Mouse (Mus musculus) left cerebral cortex, postnatal 25 days (tissue): ENCODE data around the gene Reep3. TPM values are rescaled to one million over a fixed set of nuclear protein-coding genes. Genes with fewer than 3 reads are reported as not detected.
A peak's percentile ranks its signal among the peaks of the same experiment; 100 is the strongest.
"Not testable (repeated sequence)": the region's sequence is repeated elsewhere in the genome, so short reads cannot be mapped to it uniquely, and the experiment has no call there.

Experiments
- DNase-seq, 2 experiments: peaks; one replicate each; pipeline ENCODE4 v3.0.0; 2022; ENCODE audit warnings: low spot score in 2 of 2, mixed read lengths in 1 of 2
- intact Hi-C: fragments of 180-260 bp; cut with DNase I; formaldehyde crosslinking; loops from one replicate; pipeline ENCODE4 v1.15.1; 2025
- total RNA-seq, 2 experiments: library from RNA; stranded (reverse); gene quantifications; 2 replicates each; pipeline ENCODE4 v1.2.3; 2021

Reep3 gene
- total RNA-seq, 2 experiments from 2014 or later, result 18.9 to 21.3 TPM

DNA sequence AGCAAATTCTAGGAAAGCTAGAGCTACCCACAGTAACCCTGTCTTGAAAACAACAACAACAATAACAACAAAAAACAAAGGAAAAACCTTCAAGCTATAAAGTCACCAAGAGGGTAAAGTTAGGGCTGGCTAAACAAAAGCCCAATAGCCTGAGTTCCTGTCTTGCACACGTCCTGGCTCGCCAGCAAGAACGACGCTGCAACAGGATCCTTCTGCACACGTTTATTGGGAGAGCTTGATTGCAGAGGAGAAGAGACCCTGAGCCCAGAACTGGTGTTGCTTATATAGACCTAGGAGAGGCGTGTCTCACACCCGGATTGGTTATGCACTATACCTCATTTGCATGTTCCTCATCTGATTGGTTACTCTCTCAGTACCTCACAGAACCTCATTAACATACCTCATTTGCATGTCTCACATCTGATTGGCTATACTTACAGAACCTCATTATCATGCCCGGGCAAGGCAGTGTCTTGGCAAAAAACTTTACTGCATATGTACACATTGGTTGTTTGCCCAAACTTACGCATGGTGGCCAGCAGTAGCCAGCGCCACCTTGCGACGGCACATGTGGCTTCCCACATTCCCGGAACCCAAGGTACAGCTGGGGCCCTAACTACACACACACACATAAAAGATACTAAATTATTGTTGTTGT is 95.7 kb downstream of the Reep3 start:
- intact Hi-C loops, result loop anchor here (5.0 kb wide), 1 partner anchor 121 kb away; no protein-coding TSS in a partner anchor
- DNase-seq, result not testable (repeated sequence)

GRCm38 (mm10) chr10:67000136-67000535 is 96.6 kb downstream of the Reep3 start:
- DNase-seq, result no peak
- intact Hi-C loops, result loop anchor here (5.0 kb wide), 1 partner anchor 122 kb away; no protein-coding TSS in a partner anchor

DNA sequence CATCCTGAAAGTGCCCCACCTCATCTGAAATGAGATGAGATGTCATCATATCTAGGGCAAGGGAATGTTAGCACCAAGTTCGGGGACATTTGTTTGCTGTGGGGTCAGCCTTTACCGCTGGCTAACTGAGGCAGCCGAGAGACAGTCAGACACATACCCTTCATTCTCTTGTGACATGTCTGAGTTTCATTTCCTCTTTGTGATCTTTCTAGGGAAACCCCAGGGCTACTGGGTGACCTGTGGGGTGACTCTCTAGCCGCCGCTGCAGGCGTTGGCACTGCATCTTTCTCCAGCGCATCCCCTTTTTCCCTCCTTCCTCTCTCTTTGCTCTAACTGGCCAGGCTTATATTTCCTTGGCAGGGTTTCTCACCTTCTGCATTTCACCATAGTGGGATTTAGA is 98.0 kb downstream of the Reep3 start:
- intact Hi-C loops, result no loop called here
- DNase-seq, result no peak

DNA sequence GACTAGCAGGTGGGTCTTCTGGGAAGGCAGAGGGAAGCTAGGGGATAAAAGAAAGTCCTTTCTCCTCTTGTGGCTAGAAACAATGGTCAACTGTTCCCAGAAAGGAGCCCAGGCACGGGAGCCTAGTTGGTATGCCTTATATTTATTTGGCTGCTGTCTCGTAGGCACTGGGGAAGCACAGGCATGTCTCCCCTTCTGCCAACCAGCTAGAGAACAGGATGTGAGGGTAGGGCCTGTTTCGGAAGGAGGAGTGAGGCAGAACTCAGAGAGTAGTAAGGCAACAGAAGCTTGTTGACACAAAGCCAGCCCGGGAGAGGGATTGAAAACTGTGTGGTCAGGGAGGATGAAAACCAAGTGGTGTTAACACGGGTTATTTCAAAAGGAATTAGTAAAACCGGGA is 101.6 kb downstream of the Reep3 start:
- DNase-seq, result no peak
- intact Hi-C loops, result no loop called here

DNA sequence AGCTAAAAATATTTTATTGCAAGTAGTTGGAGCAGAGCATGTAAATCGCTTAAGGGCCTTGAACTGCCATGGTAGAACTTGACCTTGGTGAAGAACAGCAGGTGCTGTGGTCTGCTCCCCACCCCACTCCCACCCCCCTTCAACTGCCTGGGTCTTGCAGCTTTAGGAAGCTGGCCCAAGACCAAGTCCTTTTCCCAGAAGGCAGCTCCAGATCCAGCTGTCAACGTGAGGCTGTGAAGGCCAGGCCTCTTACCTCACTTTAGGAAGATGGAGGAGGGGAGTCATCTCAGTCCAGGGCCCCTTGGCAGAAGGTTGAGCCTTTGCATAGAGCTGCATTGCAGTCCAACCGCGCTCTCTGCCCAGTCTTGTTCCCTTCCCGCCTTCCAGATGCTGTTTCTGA is 102.3 kb downstream of the Reep3 start:
- intact Hi-C loops, result no loop called here
- DNase-seq, result no peak

- no peak for DNase-seq
- intact Hi-C loops, result no loop called here
Observed at GRCm38 (mm10) chr10:66992591-66992990, 104.2 kb downstream of the Reep3 start.

- intact Hi-C loops, result no loop called here
- no peak for DNase-seq
Observed at GRCm38 (mm10) chr10:66990506-66990905, 106.2 kb downstream of the Reep3 start.

DNA sequence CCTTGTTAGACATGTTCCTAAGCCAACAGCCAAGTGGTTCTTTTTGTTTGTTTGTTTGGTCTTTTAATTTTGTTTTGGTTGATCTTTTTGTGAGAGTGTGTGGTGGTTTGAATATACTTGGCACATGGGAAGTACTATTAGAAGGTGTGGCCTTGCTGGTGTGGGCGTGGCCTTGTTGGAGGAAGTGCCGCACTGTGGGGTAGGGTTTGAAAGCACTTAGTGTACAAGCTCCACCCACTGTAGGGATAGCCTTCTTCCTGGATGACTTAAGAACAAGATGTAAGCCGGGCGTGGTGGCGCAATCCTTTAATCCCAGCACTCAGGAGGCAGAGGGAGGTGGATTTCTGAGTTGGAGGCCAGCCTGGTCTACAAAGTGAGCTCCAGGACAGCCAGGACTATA is 113.7 kb downstream of the Reep3 start:
- intact Hi-C loops, result no loop called here
- DNase-seq, result no peak

GRCm38 (mm10) chr10:66978215-66978614 is 118.5 kb downstream of the Reep3 start:
- DNase-seq, result no peak
- intact Hi-C loops, result no loop called here

DNA sequence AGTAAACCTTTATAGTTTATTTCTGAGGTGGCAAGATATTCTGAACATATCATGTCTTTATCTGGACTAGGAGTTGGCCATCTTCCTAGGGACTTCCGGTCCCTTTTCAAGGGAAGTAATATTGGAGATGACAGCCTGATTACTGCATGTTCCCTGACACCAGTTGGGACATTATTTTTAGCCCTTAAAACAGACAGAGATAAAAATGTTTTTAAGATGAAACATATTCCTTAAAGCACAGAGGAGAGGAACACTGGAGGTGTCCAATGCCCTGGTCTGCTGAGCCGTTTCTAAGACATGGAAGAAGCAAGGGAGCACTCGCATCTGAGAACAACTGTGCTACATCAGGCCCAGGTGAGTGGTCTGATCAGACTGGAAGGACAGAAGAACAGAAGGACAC is 119.7 kb downstream of the Reep3 start:
- peak in 1 of 2 experiments; percentile 39 for DNase-seq

GRCm38 (mm10) chr10:66975451-66975850 is 121.3 kb downstream of the Reep3 start:
- intact Hi-C loops, result no loop called here
- no peak for DNase-seq

More for the DNA sequence above, 119.7 kb downstream of the Reep3 start:
- intact Hi-C loops, result no loop called here

- DNase-seq, result no peak
Observed at GRCm38 (mm10) chr10:66974417-66974816, 122.3 kb downstream of the Reep3 start.

DNA sequence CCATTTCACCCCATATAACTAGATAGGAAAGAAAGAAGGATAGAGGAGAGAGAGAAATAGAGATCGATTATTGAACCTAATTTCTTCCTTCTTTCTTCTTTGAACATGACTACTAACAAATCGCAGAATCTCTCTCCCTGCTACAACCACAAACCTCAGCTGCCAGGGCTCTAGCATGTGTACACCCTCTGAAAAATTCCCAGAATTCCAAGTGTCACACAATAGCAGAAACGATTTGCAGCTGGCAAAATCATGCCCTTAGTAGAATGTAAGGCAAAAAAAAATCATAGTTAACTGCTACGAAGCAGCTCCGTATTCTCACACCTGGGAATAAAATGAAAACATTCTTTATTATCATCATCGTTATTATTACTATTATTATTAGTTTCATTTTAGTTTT is 122.9 kb downstream of the Reep3 start:
- DNase-seq, result no peak
- intact Hi-C loops, result no loop called here

More at GRCm38 (mm10) chr10:66974417-66974816, 122.3 kb downstream of the Reep3 start:
- intact Hi-C loops, result no loop called here

- DNase-seq, result no peak
- intact Hi-C loops, result no loop called here
Observed at GRCm38 (mm10) chr10:66973274-66973673, 123.5 kb downstream of the Reep3 start.

DNA sequence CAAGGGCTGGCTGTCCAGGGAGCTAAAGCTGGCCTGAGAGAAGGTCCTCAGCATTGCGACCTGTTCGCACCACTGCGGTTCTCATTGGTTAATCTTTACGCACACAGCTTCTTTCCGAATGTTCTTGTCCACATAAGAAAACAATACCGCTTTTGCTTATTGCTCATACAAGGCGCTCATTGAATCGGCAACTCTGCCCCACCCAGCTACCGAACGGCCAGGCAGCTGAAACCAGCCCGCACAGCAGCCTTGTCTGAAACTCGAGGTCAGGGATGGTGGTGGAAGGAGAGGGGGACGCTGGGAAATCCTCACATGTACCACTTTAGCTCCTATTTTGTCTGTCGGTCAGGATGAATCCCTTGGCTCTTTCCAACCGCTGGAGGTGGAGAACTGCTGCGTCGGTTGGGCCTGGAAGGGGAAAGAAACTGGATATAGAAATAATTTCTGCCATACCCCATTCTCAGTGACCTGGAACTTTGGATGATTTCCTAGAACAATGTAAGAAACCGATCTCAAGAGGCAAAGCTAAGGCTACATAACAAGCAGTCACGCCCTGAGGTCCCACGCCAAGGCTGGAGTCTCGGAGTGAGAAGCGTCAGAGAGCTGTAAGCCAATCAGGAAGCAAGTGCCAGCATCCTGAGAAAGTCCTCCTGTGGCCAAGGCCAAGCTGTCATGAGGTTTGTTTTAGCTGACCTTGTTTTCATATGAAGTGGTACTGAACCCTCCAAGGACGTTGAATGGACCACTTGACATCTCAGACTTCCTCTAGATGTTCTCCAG is 126.2 kb downstream of the Reep3 start:
- DNase-seq, result no peak
- intact Hi-C loops, result no loop called here

DNA sequence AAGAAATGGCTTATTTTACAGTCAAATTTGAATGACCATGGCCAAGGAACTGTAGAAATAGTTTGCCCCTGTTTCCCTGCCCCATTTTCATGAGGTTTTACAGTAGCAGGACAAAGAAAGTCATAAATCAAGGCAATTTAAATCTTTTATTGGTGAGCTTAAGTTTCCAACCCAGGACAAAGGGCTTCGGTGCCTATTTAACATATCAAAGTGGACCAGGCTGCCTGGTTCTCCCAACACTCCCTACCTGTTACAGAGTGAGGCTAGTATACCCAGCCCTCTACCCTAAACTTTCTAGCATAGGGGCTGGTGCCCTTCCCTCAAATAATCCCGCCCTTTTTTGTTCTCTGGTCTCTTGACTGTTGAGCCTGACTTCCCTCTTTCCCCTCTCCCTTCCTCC is 127.2 kb downstream of the Reep3 start:
- no peak for DNase-seq
- intact Hi-C loops, result no loop called here

- intact Hi-C loops, result no loop called here
- DNase-seq, result no peak
Observed at GRCm38 (mm10) chr10:66969081-66969480, 127.7 kb downstream of the Reep3 start.

GRCm38 (mm10) chr10:66968541-66968940 is 128.2 kb downstream of the Reep3 start:
- intact Hi-C loops, result no loop called here
- no peak for DNase-seq

- peak in 1 of 2 experiments; percentile 26 for DNase-seq
Observed at GRCm38 (mm10) chr10:66966391-66967109, 130.2 kb downstream of the Reep3 start.

DNA sequence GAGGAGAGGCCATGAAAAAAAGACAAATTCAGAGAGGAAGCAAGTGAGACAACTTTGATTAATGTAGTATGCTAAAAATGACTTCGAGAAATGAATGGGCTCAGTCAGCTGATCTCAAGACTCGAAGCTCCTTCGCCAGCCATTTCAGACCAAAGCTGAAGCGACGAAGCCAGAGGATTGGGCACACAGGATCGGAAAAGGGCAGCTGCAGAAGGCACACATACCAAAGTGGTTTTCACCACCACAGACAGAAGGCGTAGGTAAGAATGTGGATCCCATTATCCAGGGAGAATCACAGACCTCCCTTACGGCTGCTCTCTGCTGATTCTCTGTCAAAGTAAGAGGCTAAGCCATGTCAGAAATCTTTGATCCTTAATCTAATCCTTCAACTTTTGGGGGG is 136.6 kb downstream of the Reep3 start:
- no peak for DNase-seq
- intact Hi-C loops, result no loop called here

More at GRCm38 (mm10) chr10:66966391-66967109, 130.2 kb downstream of the Reep3 start:
- intact Hi-C loops, result no loop called here
